Mouse (Mus musculus) G1E (cell line): ENCODE results near the gene Cnga1.

Experiments
- CTCF ChIP-seq: IDR thresholded peaks from 2 replicates; pipeline ENCODE4 v1.5.1; 2012; ENCODE audit warnings: low read depth, low read length, inconsistent platforms, mixed read lengths
- POLR2AphosphoS5 ChIP-seq: IDR thresholded peaks from 2 replicates; pipeline ENCODE4 v1.6.1; 2012; ENCODE audit warnings: low read depth, low read length, inconsistent platforms; ENCODE audit not compliant: insufficient replicate concordance
- TAL1 ChIP-seq: conservative IDR thresholded peaks from 2 replicates; pipeline ENCODE4 v1.6.1; 2012; ENCODE audit warnings: low read depth, low read length, inconsistent platforms, mixed read lengths

- TF ChIP-seq POLR2AphosphoS5, result no peak
- TF ChIP-seq CTCF, result no peak
- no peak for TF ChIP-seq TAL1
Observed at GRCm38 (mm10) chr5:72661051-72661781, 17.1 kb upstream of the Cnga1 start.
